Mouse (Mus musculus) liver, adult 2 months (tissue): ENCODE measurements at regions not wholly inside any gene's neighbourhood (a gene's known extent, or its start where the extent isn't known, plus 50 kb on each side); places are given as distances from the start of the nearest gene placed in this dataset.

Source experiments
- DNase-seq: peaks from one replicate; pipeline ENCODE4 v3.0.0-alpha.2; 2011; ENCODE audit warnings: low read depth, low spot score; ENCODE audit errors: extremely low read depth
- H3K27ac ChIP-seq: fragments of 200-500 bp; replicated peaks from 2 replicates; pipeline ENCODE4 v1.5.1; 2012; ENCODE audit warnings: low read depth, mild to moderate bottlenecking, control low read depth, inconsistent platforms, low read length; ENCODE audit not compliant: insufficient read depth
- H3K27me3 ChIP-seq: fragments of 200-500 bp; 2 replicates; pipeline ENCODE4 v1.6.1; 2012; ENCODE audit warnings: mild to moderate bottlenecking, moderate library complexity, low read length, inconsistent platforms; ENCODE audit not compliant: control insufficient read depth, insufficient read depth
- H3K36me3 ChIP-seq: fragments of 200-500 bp; 2 replicates; pipeline ENCODE4 v1.6.1; 2012; ENCODE audit warnings: low read length, inconsistent platforms; ENCODE audit not compliant: control insufficient read depth, insufficient read depth
- H3K4me1 ChIP-seq: fragments of 200-500 bp; 2 replicates; pipeline ENCODE4 v1.6.1; 2011; ENCODE audit warnings: low read length; ENCODE audit not compliant: control insufficient read depth, insufficient read depth
- H3K4me3 ChIP-seq: fragments of 200-500 bp; 2 replicates; pipeline ENCODE4 v1.5.1; 2011; ENCODE audit warnings: low read depth, mild to moderate bottlenecking, control low read depth, low read length, moderate library complexity; ENCODE audit not compliant: insufficient read depth
- H3K79me2 ChIP-seq: fragments of 200-500 bp; 2 replicates; pipeline ENCODE4 v1.6.1; 2012; ENCODE audit warnings: inconsistent platforms, mild to moderate bottlenecking, low read length, moderate library complexity; ENCODE audit not compliant: control insufficient read depth, insufficient read depth
- H3K9ac ChIP-seq: fragments of 200-500 bp; 2 replicates; pipeline ENCODE4 v1.6.1; 2012; ENCODE audit warnings: low read depth, mild to moderate bottlenecking, control low read depth, inconsistent platforms, low read length
- CTCF ChIP-seq: fragments of 200-500 bp; IDR thresholded peaks from 2 replicates; pipeline ENCODE4 v1.5.1; 2011; ENCODE audit warnings: low read depth, low read length, control low read depth
- POLR2A ChIP-seq: fragments of 200-500 bp; IDR thresholded peaks from 2 replicates; pipeline ENCODE4 v1.6.1; 2011; ENCODE audit warnings: low read length, control low read depth; ENCODE audit not compliant: insufficient read depth; ENCODE audit errors: extremely low read depth
- WGBS: fragments of 180-500 bp; shearing (Covaris S2); methylation state at CpG from one replicate; pipeline ENCODE4 v1.1.7; 2018; 5-methylcytosine and 5-hydroxymethylcytosine counted together

DNA sequence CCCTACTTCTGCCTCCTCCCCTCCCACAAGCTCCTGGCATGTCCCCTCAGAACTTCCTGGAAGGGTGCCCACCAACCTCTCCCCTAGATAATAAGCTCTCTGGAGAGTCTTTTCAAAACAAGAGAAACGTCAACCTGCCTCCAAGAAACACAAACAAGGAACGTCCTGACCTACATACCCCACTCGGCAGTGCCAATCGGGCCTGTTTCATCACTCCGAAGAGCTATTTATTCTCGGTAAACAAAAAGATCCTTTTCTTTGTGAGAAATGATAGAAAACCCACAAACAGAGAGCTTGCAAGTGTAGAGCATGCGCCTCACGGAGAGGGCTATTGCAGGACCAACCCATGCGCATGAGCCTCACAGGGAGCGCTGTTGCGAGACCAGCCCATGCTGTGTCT lies 100.9 kb downstream of the Pdcl3 start:
- peak; percentile 64 for DNase-seq
- no peaks in the 10 kb centered on the region for H3K36me3 ChIP-seq
- TF ChIP-seq CTCF: no peak
- no peak for TF ChIP-seq POLR2A
- peaks cover 7% of the 10 kb centered on the region; the same call in 1 of the 2 replicates for H3K4me1 ChIP-seq
- H3K27ac ChIP-seq: no peak overlapping the region
- no peak overlapping the region for H3K9ac ChIP-seq
- 48% methylated on average over 11 of the region's 11 CpGs for WGBS
- no peaks in the 10 kb centered on the region for H3K79me2 ChIP-seq
- no peak overlapping the region for H3K4me3 ChIP-seq
- no peaks in the 10 kb centered on the region for H3K27me3 ChIP-seq

DNA sequence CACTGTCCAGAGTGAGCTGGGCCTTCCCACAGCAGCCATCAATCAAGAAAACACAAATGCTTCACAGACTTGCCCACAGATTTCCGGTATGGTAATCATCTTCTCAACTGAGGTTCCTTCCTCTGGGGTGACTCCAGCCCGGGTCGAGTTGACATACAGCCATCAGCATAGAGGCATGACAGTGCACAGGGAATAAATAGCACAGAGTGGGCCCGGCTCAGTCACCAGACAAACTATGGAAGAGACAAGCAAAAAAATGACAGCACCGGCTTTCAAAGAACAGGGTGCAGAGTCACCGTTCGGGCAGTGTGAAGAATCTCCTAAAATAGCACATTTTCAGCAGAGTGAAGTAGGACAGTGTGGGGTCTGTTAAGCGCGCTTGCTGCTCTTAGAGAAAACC lies 103.7 kb upstream of the Npas2 start:
- no peaks in the 10 kb centered on the region for H3K79me2 ChIP-seq
- peaks cover 9% of the 10 kb centered on the region; the same call in 1 of the 2 replicates for H3K4me1 ChIP-seq
- no peak overlapping the region for H3K27ac ChIP-seq
- H3K4me3 ChIP-seq: no peak overlapping the region
- no peak for TF ChIP-seq POLR2A
- TF ChIP-seq CTCF: no peak
- H3K27me3 ChIP-seq: no peaks in the 10 kb centered on the region
- H3K9ac ChIP-seq: no peak overlapping the region
- WGBS: 77% methylated on average over 9 of the region's 9 CpGs
- H3K36me3 ChIP-seq: no peaks in the 10 kb centered on the region
- DNase-seq: no peak

DNA sequence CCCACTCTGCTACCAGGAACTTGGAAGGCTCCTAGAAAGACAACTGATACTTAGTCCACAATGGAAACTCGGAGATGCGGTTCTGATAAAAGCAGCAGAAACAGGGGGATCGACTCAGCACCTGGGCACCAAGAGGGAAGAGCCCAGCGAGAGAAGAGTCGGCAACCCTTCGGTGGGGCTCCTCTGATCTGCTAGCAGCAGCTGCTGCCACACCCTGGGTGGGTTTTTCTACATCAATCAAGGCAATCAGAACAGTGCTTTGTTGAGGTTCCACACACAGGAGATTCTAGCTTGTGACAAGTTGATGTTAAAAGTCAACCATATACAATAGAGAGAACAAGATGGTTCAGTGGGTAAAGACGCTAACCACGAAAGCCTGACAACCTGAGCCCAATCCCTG lies 102.4 kb upstream of the Npas2 start:
- no peaks in the 10 kb centered on the region for H3K79me2 ChIP-seq
- TF ChIP-seq POLR2A: no peak
- no peak for TF ChIP-seq CTCF
- no peak overlapping the region for H3K9ac ChIP-seq
- H3K27me3 ChIP-seq: no peaks in the 10 kb centered on the region
- WGBS: 95% methylated on average over 8 of the region's 8 CpGs
- peaks cover 7% of the 10 kb centered on the region; the same call in 1 of the 2 replicates for H3K4me1 ChIP-seq
- H3K36me3 ChIP-seq: no peaks in the 10 kb centered on the region
- no peak overlapping the region for H3K27ac ChIP-seq
- DNase-seq: no peak
- H3K4me3 ChIP-seq: no peak overlapping the region

DNA sequence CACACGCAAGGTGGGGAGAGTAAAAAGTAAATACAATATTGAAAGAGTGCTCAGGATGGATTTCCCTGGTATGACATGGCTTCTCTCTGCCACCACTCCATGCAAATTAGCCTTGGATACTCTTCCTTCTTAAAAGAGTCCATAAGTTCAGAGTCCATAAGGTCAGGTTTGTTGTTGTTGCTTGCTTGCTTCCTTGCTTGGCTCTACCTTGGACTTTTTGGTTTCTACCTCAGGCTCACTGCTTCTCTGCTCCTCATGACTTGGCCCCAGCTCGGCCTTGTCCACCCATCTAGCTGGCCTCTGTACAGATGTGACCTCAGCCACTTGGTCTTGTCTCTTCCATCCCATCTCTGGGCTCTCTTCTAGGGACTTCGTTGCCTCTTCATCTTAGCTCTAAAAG lies 101.9 kb upstream of the Npas2 start:
- DNase-seq: no peak
- no peak overlapping the region for H3K27ac ChIP-seq
- 87% methylated on average over 3 of the region's 3 CpGs for WGBS

DNA sequence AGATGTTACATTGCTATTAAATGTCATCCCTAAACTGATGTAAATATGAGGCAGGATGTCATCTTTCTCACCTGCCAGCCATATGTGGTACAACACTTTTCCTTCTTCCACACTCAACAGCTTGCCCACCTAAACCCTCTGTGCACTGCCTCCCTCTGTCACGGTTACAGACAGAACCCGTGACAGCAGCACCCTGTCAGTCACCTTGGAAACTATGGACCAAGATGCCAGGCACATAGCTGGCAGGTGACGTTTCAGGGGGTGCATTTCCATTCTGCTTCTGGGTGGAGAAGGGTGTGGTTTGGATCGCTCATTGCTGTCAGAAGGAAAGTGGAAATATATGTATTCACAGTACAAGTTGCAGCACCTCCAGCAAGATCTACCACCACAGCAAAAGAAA lies 100.2 kb upstream of the Npas2 start:
- no peak for DNase-seq
- Histone ChIP-seq H3K27me3 (no peaks in the 10 kb centered on the region), H3K4me3 (no peak overlapping the region), H3K79me2 (no peaks in the 10 kb centered on the region), H3K9ac (no peak overlapping the region), H3K4me1 (peaks cover 2% of the 10 kb centered on the region; the same call in 1 of the 2 replicates), H3K27ac (no peak overlapping the region), H3K36me3 (no peaks in the 10 kb centered on the region)
- TF ChIP-seq POLR2A (no peak), CTCF (no peak)
- WGBS: 95% methylated on average over 4 of the region's 4 CpGs

More for the DNA sequence above, 101.9 kb upstream of the Npas2 start:
- Histone ChIP-seq H3K9ac (no peak overlapping the region), H3K4me3 (no peak overlapping the region), H3K36me3 (no peaks in the 10 kb centered on the region), H3K79me2 (no peaks in the 10 kb centered on the region), H3K4me1 (peaks cover 2% of the 10 kb centered on the region; the same call in 1 of the 2 replicates), H3K27me3 (no peaks in the 10 kb centered on the region)
- TF ChIP-seq POLR2A (no peak), CTCF (no peak)

DNA sequence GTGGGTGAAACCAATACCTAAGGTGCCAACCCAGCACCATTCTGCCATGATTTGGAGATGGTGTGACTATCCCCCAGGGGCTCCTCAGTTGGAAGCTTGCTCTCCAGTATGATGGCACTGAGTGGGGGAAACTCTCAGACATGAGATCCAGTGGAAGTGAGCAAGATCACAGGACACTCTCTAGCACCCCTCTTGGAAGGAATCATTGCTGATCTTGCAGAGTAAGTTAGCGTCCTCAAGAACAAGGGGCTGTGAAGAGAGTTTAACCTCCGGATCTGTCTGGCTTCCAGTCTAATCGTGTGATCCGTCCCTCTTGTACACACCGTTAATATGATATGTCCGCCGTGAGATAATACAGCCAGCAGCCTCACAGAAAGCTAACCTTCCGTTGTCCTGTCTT lies 99.5 kb upstream of the Npas2 start:
- Histone ChIP-seq H3K36me3 (no peaks in the 10 kb centered on the region), H3K4me3 (no peak overlapping the region), H3K27ac (no peak overlapping the region), H3K27me3 (no peaks in the 10 kb centered on the region), H3K79me2 (no peaks in the 10 kb centered on the region), H3K9ac (no peak overlapping the region), H3K4me1 (peaks cover 2% of the 10 kb centered on the region; the same call in 1 of the 2 replicates)
- WGBS: 89% methylated on average over 8 of the region's 8 CpGs
- DNase-seq: no peak
- TF ChIP-seq CTCF: no peak
- no peak for TF ChIP-seq POLR2A
